Mouse (Mus musculus): ENCODE measurements around the gene Iqcj. TPM values are rescaled to one million over a fixed set of nuclear protein-coding genes. Genes with fewer than 3 reads are reported as not detected.

Gene Iqcj
- polyA plus RNA-seq, 1 experiment: not detected

- Histone ChIP-seq H3K36me3 (ENCODE audit: control insufficient read depth) (no peaks in the 10 kb centered on the region), H3K27me3 (ENCODE audit: control insufficient read depth) (no peaks in the 10 kb centered on the region), H3K9me3 (ENCODE audit: control insufficient read depth, low read length) (no peaks in the 10 kb centered on the region), H3K4me1 (ENCODE audit: control insufficient read depth) (no peaks in the 10 kb centered on the region), H3K4me3 (replicated peaks) (no peak overlapping the region)
- TF ChIP-seq TAL1 (IDR thresholded peaks at IDR 0.05; ENCODE audit: low read length) (no peak), GATA1 (IDR thresholded peaks at IDR 0.05; ENCODE audit: low read length) (no peak)
These were observed 748 bp downstream of the Iqcj start for GRCm38 (mm10) chr3:67892768-67893167.

- no peak for TF ChIP-seq GATA1 (IDR thresholded peaks at IDR 0.05; ENCODE audit: low read length)
- no peak for TF ChIP-seq TAL1 (IDR thresholded peaks at IDR 0.05; ENCODE audit: low read length)
- no peak overlapping the region for H3K4me3 ChIP-seq (replicated peaks)
- H3K27me3 ChIP-seq (ENCODE audit: control insufficient read depth): no peaks in the 10 kb centered on the region
These were observed 10.5 kb downstream of the Iqcj start for GRCm38 (mm10) chr3:67902517-67902916.

DNA sequence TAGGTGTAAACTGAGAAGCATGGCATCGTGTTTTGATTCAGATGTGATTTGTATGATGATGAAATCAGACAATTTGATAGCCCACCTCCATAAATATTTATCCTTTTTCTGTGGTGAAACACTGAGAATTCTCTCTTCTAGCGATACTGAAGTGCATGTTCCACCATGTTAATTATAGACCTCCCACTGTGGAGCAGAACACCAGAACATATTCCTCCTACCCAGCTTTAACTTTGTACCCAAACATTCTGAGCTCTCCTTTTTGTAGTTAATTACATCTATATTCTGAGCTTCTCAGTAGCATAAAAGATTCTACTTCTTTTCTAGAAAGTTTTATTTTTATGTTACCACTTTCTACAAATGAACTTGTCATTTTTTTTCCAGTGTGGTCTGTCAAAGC, 16.6 kb downstream of the Iqcj start:
- no peaks in the 10 kb centered on the region; the same call in 1 of the 2 replicates for H3K9me3 ChIP-seq (ENCODE audit: control insufficient read depth, low read length)
- TF ChIP-seq TAL1 (IDR thresholded peaks at IDR 0.05; ENCODE audit: low read length) (no peak), GATA1 (IDR thresholded peaks at IDR 0.05; ENCODE audit: low read length) (no peak)
- no peaks in the 10 kb centered on the region for H3K4me1 ChIP-seq (ENCODE audit: control insufficient read depth)
- no peak overlapping the region for H3K4me3 ChIP-seq (replicated peaks)
- H3K27me3 ChIP-seq (ENCODE audit: control insufficient read depth): no peaks in the 10 kb centered on the region
- no peaks in the 10 kb centered on the region for H3K36me3 ChIP-seq (ENCODE audit: control insufficient read depth)

More at GRCm38 (mm10) chr3:67902517-67902916, 10.5 kb downstream of the Iqcj start:
- H3K9me3 ChIP-seq (ENCODE audit: control insufficient read depth, low read length): no peaks in the 10 kb centered on the region
- no peaks in the 10 kb centered on the region for H3K36me3 ChIP-seq (ENCODE audit: control insufficient read depth)
- H3K4me1 ChIP-seq (ENCODE audit: control insufficient read depth): no peaks in the 10 kb centered on the region

DNA sequence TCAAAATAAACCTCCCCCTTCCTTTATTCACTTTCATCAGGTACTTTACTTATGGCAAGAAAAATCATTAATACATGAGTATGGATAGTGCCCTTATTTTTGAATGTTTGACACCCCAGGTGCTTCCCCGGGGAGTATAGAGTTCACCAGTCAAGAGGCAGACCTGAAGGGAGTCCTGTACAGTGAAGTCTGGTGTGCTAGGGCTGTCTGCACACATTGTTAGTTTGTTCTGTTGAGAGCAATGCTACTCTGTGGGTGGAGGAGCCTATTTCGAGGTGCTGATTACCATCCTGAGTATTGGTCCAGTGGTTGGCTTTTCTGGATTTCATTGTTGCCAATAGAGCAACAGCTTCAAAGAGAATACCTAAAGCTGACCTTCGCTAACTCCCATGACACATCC, 26.1 kb downstream of the Iqcj start:
- TF ChIP-seq GATA1 (IDR thresholded peaks at IDR 0.05; ENCODE audit: low read length) (no peak), TAL1 (IDR thresholded peaks at IDR 0.05; ENCODE audit: low read length) (no peak)

DNA sequence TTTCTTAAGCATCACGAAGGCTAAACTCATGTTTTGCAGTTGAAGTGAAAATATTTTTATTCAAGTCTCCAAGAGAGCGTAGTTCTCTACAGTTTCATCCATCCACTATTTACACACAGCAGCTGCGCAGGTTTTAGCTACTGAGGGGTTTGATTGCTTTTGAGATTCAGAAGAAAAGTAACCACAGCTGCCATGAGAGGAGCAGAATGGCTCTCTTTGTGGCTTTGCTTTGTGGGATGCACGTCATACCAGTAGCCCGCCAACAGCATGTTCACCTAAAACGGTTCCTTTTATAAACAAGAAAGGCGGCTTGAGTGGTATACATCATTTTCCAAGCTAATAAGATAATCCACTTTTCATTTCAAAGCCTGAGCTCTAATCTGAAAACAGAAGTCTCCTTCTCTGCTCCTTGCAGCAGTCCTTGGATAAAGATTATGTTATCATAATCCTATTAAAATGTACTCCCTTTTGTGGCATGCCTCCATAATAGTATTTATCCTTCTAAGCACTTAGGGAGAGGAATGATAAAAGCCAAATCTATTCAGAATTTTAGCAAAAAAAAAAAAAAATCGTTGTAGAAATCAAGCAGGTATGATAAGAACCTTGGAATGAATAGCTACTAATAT, 26.7 kb downstream of the Iqcj start:
- TF ChIP-seq GATA1 (IDR thresholded peaks at IDR 0.05; ENCODE audit: low read length): no peak
- no peak for TF ChIP-seq TAL1 (IDR thresholded peaks at IDR 0.05; ENCODE audit: low read length)
- Histone ChIP-seq H3K4me3 (replicated peaks) (no peak overlapping the region), H3K4me1 (ENCODE audit: control insufficient read depth) (no peaks in the 10 kb centered on the region), H3K36me3 (ENCODE audit: control insufficient read depth) (no peaks in the 10 kb centered on the region), H3K27me3 (ENCODE audit: control insufficient read depth) (no peaks in the 10 kb centered on the region), H3K9me3 (ENCODE audit: control insufficient read depth, low read length) (no peaks in the 10 kb centered on the region; the same call in 1 of the 2 replicates)

More for the DNA sequence above, 26.1 kb downstream of the Iqcj start:
- Histone ChIP-seq H3K27me3 (ENCODE audit: control insufficient read depth) (no peaks in the 10 kb centered on the region), H3K4me3 (replicated peaks) (no peak overlapping the region), H3K36me3 (ENCODE audit: control insufficient read depth) (no peaks in the 10 kb centered on the region), H3K9me3 (ENCODE audit: control insufficient read depth, low read length) (no peaks in the 10 kb centered on the region; the same call in 1 of the 2 replicates), H3K4me1 (ENCODE audit: control insufficient read depth) (no peaks in the 10 kb centered on the region)

GRCm38 (mm10) chr3:67923095-67923494, 31.1 kb downstream of the Iqcj start:
- no peaks in the 10 kb centered on the region; the same call in 1 of the 2 replicates for H3K9me3 ChIP-seq (ENCODE audit: control insufficient read depth, low read length)
- H3K36me3 ChIP-seq (ENCODE audit: control insufficient read depth): no peaks in the 10 kb centered on the region
- no peak overlapping the region for H3K4me3 ChIP-seq (replicated peaks)
- TF ChIP-seq TAL1 (IDR thresholded peaks at IDR 0.05; ENCODE audit: low read length) (no peak), GATA1 (IDR thresholded peaks at IDR 0.05; ENCODE audit: low read length) (no peak)
- no peaks in the 10 kb centered on the region for H3K27me3 ChIP-seq (ENCODE audit: control insufficient read depth)
- no peaks in the 10 kb centered on the region for H3K4me1 ChIP-seq (ENCODE audit: control insufficient read depth)

GRCm38 (mm10) chr3:67925453-67925852, 33.4 kb downstream of the Iqcj start:
- H3K9me3 ChIP-seq (ENCODE audit: control insufficient read depth, low read length): no peaks in the 10 kb centered on the region; the same call in 1 of the 2 replicates
- H3K4me1 ChIP-seq (ENCODE audit: control insufficient read depth): no peaks in the 10 kb centered on the region

DNA sequence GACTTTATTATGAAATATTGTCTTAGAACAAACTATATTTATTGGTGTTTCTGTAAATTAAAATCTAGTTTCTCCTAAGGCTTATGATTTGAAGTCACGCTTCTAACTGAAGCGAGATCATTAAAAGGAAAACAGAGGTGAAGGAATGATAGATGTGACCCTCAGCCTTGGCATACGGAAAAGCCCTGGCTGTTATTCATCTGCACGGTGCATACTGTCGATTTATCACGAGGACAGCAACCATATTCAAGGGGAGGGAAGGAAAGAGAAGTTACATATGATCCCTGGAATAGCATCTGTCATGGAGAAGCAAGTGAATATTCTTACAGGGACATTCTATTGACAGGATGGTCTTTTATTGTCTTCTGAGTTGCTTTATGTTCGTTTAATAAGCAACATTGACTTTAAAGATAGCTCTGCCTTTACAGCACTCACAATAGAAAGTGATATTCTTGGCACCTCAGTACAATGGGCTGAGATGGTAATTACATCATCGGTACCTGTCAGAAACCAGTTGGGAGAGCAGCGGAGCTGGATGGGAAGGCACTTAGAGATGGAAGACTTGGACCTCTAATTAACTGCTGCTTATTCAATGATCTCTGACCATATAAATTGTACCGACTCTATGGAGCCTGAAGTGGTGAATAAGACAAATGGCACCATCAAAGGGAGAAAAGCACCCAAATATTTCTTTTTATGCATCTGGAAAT, 38.6 kb downstream of the Iqcj start:
- no peak for TF ChIP-seq GATA1 (IDR thresholded peaks at IDR 0.05; ENCODE audit: low read length)
- Histone ChIP-seq H3K36me3 (ENCODE audit: control insufficient read depth) (no peaks in the 10 kb centered on the region), H3K4me3 (replicated peaks) (no peak overlapping the region), H3K4me1 (ENCODE audit: control insufficient read depth) (no peaks in the 10 kb centered on the region), H3K9me3 (ENCODE audit: control insufficient read depth, low read length) (no peaks in the 10 kb centered on the region; the same call in 1 of the 2 replicates), H3K27me3 (ENCODE audit: control insufficient read depth) (no peaks in the 10 kb centered on the region)

More at GRCm38 (mm10) chr3:67925453-67925852, 33.4 kb downstream of the Iqcj start:
- no peak overlapping the region for H3K4me3 ChIP-seq (replicated peaks)
- H3K36me3 ChIP-seq (ENCODE audit: control insufficient read depth): no peaks in the 10 kb centered on the region
- TF ChIP-seq GATA1 (IDR thresholded peaks at IDR 0.05; ENCODE audit: low read length) (no peak), TAL1 (IDR thresholded peaks at IDR 0.05; ENCODE audit: low read length) (no peak)
- H3K27me3 ChIP-seq (ENCODE audit: control insufficient read depth): no peaks in the 10 kb centered on the region

- Histone ChIP-seq H3K4me1 (ENCODE audit: control insufficient read depth) (no peaks in the 10 kb centered on the region), H3K36me3 (ENCODE audit: control insufficient read depth) (no peaks in the 10 kb centered on the region), H3K27me3 (ENCODE audit: control insufficient read depth) (no peaks in the 10 kb centered on the region), H3K4me3 (replicated peaks) (no peak overlapping the region), H3K9me3 (ENCODE audit: control insufficient read depth, low read length) (no peaks in the 10 kb centered on the region; the same call in 1 of the 2 replicates)
- TF ChIP-seq GATA1 (IDR thresholded peaks at IDR 0.05; ENCODE audit: low read length) (no peak), TAL1 (IDR thresholded peaks at IDR 0.05; ENCODE audit: low read length) (no peak)
These were observed 39.2 kb downstream of the Iqcj start for GRCm38 (mm10) chr3:67931181-67931580.
